Mouse (Mus musculus): ENCODE data around the gene Clstn1. TPM values are rescaled to one million over a fixed set of nuclear protein-coding genes. Genes with fewer than 3 reads are reported as not detected.

The Clstn1 gene
- total RNA-seq, 2 experiments from 2014 or later, result 92.4 to 97.7 TPM

GRCm38 (mm10) chr4:149634966-149635365, 48.7 kb downstream of the Clstn1 start:
- no peak for DNase-seq

- DNase-seq, result no peak
Measured at GRCm38 (mm10) chr4:149635915-149636415, 49.7 kb downstream of the Clstn1 start.

DNA sequence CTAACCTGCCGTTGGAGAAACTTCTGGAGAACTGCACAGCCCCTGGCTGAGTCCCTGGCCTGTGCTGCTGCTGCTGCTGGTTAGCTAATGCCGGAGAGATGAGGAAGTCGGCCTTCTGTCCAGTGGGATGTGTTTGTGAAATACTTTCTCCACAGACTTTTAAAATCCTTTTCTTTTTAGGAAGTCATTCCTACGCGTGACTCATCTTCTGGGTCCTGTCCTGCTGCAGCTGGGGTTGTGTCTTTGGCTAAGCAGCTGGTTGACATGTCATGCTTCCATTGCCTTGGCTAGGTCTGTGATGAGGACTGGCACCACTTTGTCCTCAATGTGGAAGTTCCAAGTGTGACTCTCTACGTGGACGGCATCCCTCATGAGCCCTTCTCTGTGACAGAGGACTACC, 51.7 kb downstream of the Clstn1 start:
- no peak for DNase-seq

DNA sequence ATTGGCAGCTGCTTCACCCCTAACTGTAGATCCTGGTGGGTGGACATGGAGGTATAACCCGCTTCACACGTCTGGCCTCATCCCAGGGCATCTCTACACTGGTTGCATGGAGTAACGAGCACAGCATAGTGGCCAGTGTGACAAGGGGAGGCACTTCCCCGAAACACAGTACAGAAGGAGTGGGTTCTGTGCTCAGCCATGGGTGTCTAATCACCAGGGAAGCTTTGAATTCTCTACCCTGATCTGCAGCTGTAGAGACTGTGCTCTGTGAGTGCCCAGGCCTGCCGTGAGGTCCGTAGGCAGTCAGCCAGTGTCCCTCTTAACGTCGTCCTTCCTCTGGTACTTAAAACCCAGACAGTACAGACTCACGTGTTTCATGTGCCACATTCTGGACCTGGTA, 54.6 kb downstream of the Clstn1 start:
- DNase-seq, result no peak

GRCm38 (mm10) chr4:149641400-149641799, 55.1 kb downstream of the Clstn1 start:
- DNase-seq, result no peak

- DNase-seq, result no peak
Measured at GRCm38 (mm10) chr4:149641956-149642355, 55.7 kb downstream of the Clstn1 start.

- DNase-seq, result no peak
Measured at GRCm38 (mm10) chr4:149645761-149646160, 59.5 kb downstream of the Clstn1 start.

- no peak for DNase-seq
Measured at GRCm38 (mm10) chr4:149648031-149648805, 62.0 kb downstream of the Clstn1 start.

DNA sequence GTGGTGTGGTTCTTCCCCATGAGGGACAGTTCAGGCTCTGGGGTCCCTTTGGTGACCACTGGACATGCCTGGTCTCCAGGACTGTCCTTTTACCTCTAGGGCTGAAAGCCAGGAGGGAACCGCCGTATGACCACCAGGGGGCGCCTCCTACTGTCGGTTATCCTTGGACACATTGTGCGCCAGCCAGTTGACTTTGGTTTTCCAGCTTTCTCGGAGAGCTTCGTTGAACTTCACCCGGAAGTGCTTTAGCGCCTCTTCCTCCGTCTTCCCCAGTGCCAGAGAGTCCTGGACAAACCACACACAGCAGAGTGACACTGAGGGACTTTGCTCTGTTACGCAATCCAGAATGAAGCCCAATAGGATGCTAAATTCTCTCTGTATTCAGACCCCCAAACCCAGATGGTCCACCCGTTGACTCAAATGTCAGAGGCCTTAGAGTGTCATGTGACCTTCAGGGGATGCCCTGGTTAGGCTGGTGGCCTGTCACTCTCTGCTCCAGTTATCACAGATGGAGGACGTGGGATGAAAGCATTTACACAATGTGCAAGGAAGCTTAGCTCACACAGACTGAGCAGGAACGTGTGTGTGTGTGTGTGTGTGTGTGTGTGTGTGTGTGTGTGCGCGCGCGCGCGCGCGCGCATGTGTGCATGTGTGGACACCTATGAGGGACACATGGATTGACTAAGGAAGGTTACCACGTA, 64.4 kb downstream of the Clstn1 start:
- DNase-seq, result peak; percentile 86 to 92

DNA sequence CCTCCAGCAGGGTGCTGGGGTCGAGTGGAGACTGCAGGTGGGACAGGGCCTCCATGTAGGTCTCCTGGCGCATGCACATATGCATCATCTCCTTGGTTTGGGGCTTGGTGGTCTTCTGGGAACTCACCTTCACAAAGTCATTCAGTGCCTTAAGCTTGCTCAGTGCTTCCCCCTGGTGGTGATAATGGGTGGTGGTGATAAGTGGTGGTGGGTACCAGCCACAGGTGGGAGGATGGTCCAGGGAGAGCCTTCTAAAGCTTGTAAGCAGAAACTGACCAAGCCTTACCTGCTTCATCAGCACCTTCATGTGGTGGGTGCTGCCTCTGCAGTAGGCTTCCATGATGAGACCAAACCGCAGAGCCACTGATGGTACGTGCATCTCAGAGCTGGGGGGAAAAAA, 68.0 kb downstream of the Clstn1 start:
- peak; percentile 19 to 60 for DNase-seq

GRCm38 (mm10) chr4:149657858-149658416, 71.7 kb downstream of the Clstn1 start:
- no peak for DNase-seq

DNA sequence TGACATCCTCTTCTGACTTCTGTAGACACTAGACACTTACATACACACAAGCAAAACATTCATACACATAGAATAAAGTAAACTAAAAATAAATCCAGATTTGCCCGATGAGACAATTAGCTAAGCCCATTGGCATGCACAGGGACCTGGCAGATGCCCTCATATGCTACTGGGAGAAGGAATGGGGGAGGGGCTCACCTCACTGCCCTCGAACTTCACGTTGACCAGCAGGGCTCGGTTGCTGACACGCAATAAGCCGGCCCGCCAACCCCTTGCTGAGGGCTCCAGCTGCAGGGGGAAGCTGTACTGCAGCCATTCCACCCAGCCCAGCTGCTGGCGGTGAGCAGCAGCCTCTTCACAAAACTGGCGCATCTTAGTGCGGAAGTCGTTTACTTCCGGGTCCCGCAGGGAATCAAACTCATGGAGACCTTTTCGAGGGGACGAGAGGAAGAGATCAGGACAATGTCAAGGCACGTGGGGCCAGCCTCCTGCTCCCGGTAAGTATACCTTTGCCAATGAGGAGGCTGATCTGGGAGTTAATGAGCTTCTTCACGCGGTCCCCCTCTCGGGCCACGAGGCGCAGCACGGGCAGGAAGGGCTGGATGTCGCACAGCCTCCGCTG, 73.3 kb downstream of the Clstn1 start:
- no peak for DNase-seq

DNA sequence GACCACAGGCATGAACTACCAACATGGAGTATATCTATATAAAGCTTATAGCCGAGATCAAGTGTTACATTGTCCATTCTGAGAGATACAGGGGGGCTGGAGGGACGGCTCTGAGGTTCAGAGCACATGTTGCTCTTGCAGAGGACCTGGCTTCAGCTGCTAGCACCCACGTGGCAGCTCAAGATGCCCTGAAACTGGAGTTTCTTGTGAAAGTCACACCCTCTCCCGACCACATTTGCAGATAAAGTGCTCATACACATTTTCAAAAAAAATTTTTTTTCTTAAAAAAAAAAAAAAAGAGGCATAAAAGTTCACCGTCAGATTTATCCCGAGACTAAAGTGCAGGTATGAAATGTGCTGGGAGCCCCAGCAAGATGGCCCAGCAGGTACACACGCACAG, 74.3 kb downstream of the Clstn1 start:
- DNase-seq, result no peak

DNA sequence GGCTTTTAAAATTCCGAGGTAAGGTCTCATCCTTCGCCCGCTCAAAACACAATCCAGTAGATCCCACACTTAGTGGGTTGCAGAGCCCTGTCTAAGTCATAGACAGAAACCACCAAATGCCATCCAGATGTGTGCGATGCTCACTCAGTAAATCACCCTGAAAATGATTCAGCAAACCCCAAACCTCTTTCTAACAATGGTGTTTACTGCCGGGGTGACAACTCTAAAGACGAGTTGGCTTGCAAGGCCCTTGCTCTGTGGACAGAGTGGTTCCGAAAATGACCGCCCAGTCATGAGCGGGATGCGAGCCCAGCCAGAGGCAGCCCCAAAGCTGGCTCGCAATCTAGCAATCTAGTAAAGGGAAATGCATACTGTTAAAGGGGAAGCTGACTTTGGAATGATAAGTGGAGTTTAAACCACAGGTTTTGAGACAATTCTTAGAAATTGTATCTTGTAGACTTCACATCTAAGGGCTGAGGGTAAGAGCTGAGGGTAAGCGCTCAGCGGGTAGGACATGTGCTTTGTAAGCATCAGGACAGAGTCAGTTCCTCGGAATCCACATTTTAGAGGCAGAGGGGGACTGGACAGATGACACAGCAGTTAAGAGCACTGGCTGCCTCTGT, 75.8 kb downstream of the Clstn1 start:
- DNase-seq, result no peak

- DNase-seq, result no peak
Measured at GRCm38 (mm10) chr4:149663849-149664503, 77.7 kb downstream of the Clstn1 start.

DNA sequence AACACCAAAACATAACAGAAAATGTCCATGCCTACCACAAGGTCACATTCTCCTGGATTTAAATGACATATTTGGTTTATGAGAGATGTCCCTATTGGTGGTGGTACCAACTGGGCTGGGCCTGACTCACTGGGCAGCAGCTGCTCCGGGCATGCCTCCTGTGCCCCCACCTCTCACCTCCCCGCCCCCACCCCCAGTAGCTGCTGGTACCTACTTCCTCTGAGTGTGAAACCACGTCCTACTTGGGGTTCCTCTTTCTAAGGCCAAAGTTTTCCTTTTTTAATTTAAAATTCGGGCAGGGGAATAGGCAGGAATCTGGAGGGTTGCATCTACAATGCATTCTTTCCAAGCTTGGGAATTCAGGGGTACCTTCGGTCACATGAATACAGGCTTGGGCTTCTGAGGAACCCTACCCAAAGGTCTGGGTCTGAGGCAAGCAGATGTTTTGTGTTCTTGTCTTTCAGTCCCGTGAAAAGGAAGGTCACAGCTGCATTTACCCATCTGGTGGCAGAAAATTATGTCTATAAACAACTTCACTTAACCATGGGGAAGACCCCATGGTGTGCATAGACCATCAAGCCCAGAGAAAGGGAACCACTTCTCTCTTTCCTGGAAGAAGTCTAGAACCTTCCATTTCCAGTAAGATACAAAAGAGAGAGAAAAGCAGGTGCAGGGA, 78.9 kb downstream of the Clstn1 start:
- DNase-seq, result no peak

- DNase-seq, result no peak
Measured at GRCm38 (mm10) chr4:149665692-149666090, 79.4 kb downstream of the Clstn1 start.

DNA sequence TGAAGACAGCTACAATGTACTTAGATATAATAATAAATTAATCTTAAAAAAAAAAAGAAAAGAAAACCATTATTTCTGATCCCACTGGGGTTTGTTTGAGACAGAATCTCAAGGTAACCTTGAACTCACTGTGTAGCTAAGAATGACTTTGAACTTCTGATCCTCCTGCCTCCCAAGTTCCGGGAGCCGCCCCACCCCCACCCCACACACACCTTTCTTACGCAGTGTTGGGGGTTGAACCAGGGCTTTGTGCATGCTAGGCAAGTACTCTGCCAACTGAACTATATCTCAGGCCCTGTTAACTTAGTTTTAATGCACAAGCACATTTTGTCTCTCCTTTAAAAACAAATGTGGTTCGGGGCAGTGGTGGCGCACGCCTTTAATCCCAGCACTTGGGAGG, 84.9 kb downstream of the Clstn1 start:
- DNase-seq, result no peak

DNA sequence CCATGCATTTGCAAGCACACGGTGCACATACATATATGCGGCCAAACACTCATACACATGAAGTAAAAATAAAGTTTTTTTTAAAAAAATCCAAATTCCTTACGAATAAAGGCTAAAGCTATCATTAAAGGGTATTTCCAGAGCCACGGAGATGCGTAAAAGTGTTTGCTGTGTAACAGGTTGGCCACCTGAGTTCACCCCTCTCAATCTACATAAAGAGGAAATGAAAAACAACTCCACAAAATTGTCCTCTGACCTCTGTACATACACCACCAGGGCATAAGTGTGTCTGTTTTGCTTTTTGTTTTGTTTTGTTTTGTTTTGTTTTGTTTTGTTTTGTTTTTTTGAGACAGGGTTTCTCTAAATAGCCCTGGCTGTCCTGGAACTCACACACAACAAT, 86.5 kb downstream of the Clstn1 start:
- DNase-seq, result no peak

- no peak for DNase-seq
Measured at GRCm38 (mm10) chr4:149674814-149675377, 88.6 kb downstream of the Clstn1 start.
